Mouse (Mus musculus) small intestine, adult 2 months (tissue): Measurements from ENCODE around the gene Rps3.

Experiments used
- CTCF ChIP-seq: fragments of 200-500 bp; IDR thresholded peaks from 2 replicates; pipeline ENCODE4 v1.5.1; 2012; ENCODE audit warnings: low read depth, mild to moderate bottlenecking, control low read depth, inconsistent platforms, low read length, moderate library complexity, mixed read lengths; ENCODE audit not compliant: insufficient replicate concordance, insufficient read length; ENCODE audit errors: extremely low read depth
- POLR2A ChIP-seq: fragments of 200-500 bp; IDR thresholded peaks from 2 replicates; pipeline ENCODE4 v1.6.1; 2012; ENCODE audit warnings: low read depth, mild to moderate bottlenecking, control low read depth, inconsistent platforms, low read length, moderate library complexity

- TF ChIP-seq CTCF (no peak), POLR2A (no peak)
Measured at GRCm38 (mm10) chr7:99459888-99460652, 23.5 kb downstream of the Rps3 start.
